In the genomic region with DNA sequence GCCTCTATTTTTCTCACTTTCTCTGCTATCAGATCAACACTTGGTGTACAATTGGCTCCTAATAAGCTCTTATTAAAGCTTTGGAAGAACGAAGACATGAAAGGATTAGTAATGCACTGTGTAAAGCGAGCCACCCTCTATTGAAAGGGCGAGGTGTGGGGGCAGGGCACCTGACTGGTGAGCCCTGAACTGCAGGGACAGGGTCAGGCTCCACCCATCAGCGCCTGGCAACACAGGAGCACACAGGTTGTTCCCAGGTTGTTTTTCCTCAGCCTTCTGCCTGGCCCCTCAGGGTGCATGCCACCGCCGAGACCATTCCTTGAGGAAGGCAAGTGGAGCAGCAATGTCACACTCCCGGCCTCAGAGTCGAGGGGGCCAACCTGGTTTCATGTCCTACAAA, we compare ENCODE assay signal across 16 mouse cellular contexts.
DNase-seq lines count a peak whose midpoint lies in the region; ATAC-seq and TF ChIP-seq lines count a peak whose summit lies in the region.
"Had no signal": no experiment of that assay in that cellular context is flagged by ENCODE, and none has a peak within 500 bp of the region (broad histone marks: within the 10 kb centered on the region; RNA-seq: fewer than 3 reads in every experiment).

No protein-coding gene starts in this region.

- H3K4me3 ChIP-seq in lung, adult 2 months (replicated peaks; ENCODE audit: extremely low read depth, low read depth, low read length) = no peak overlapping the region
- H3K4me3 ChIP-seq in intestine, embryonic 16.5 days (ENCODE audit: low read length) = no peak overlapping the region
- H3K4me3 ChIP-seq: forebrain, embryonic 13.5 days; gastrocnemius, adult 2 months; heart, embryonic 13.5 days; hindbrain, embryonic 15.5 days; limb, embryonic 13.5 days; neural tube, embryonic 12.5 days had no signal

- no peak overlapping the region for H3K27ac ChIP-seq in intestine, embryonic 16.5 days (ENCODE audit: low read length)
- H3K27ac ChIP-seq: forebrain, embryonic 13.5 days; gastrocnemius, adult 2 months; heart, embryonic 13.5 days; hindbrain, embryonic 15.5 days; limb, embryonic 13.5 days; neural tube, embryonic 12.5 days had no signal

- H3K27me3 ChIP-seq in intestine, embryonic 16.5 days (replicated peaks; ENCODE audit: control insufficient read depth, insufficient read depth, low read length) = no peaks in the 10 kb centered on the region
- H3K27me3 ChIP-seq: hindbrain, embryonic 15.5 days had no signal

- H3K36me3 ChIP-seq in intestine, embryonic 16.5 days (ENCODE audit: control insufficient read depth, insufficient read depth, low read length) = no peaks in the 10 kb centered on the region
- H3K36me3 ChIP-seq: heart, embryonic 13.5 days; hindbrain, embryonic 15.5 days; limb, embryonic 13.5 days; neural tube, embryonic 12.5 days had no signal

- H3K4me1 ChIP-seq in lung, adult 2 months (ENCODE audit: control insufficient read depth, insufficient read depth, low read length) = 0 out of 2 replicates have a peak, but pooled peaks cover 2% of the 10 kb centered on the region
- H3K4me1 ChIP-seq in intestine, embryonic 16.5 days (ENCODE audit: control insufficient read depth, insufficient read depth, low read length) = peaks cover 9% of the 10 kb centered on the region; the same call in 1 of the 2 replicates
- H3K4me1 ChIP-seq: neural tube, embryonic 12.5 days had no signal

- WGBS in lung, adult 2 months = 30% methylated on average over 8 of the region's 8 CpGs
- WGBS in intestine, embryonic 16.5 days = 17% methylated on average over 8 of the region's 8 CpGs

- no peak overlapping the region for H3K4me2 ChIP-seq in intestine, embryonic 16.5 days (ENCODE audit: low read depth, low read length)
- H3K4me2 ChIP-seq: forebrain, embryonic 13.5 days; heart, embryonic 13.5 days; hindbrain, embryonic 15.5 days; limb, embryonic 13.5 days; neural tube, embryonic 12.5 days had no signal

- no peaks in the 10 kb centered on the region for H3K9me3 ChIP-seq in intestine, embryonic 16.5 days (ENCODE audit: control insufficient read depth, low read length)
- H3K9me3 ChIP-seq: forebrain, embryonic 13.5 days; hindbrain, embryonic 15.5 days; limb, embryonic 13.5 days; neural tube, embryonic 12.5 days had no signal

- TF ChIP-seq CTCF in lung, adult 2 months (IDR thresholded peaks at IDR 0.05; ENCODE audit: insufficient read depth, low read length) = no peak

- no peak for TF ChIP-seq POLR2A in lung, adult 2 months (IDR thresholded peaks at IDR 0.05; ENCODE audit: borderline replicate concordance, extremely low read depth, low read depth, low read length)

- DNase-seq in embryo, embryonic 10 days (ENCODE audit: low spot score) = peak; percentile 12
- DNase-seq in embryo, embryonic 10.5 days (ENCODE audit: low spot score) = no peak
- peak; percentile 10 for DNase-seq in lung, postnatal 25 days (ENCODE audit: low spot score)
- no peak for DNase-seq in lung, adult 2 months
- peak; percentile 45 to 56 for DNase-seq in kidney, postnatal 36 days
- DNase-seq in heart, adult 18-20 months = no peak
- DNase-seq: adrenal gland, postnatal 14 days; gastrocnemius, adult 2 months; liver, postnatal 0 days had no signal

- no peak overlapping the region for H3K9ac ChIP-seq in intestine, embryonic 16.5 days (ENCODE audit: low read depth, low read length)
- H3K9ac ChIP-seq: forebrain, embryonic 13.5 days; heart, embryonic 13.5 days; hindbrain, embryonic 15.5 days; limb, embryonic 13.5 days; liver, postnatal 0 days; neural tube, embryonic 12.5 days had no signal

- peak; percentile 70; the same call in 1 of the 2 replicates for ATAC-seq in intestine, embryonic 16.5 days
- ATAC-seq in cerebellum, adult (ENCODE audit: insufficient number of reproducible peaks, low FRiP score, low TSS enrichment) = no peak
- ATAC-seq: forebrain, embryonic 13.5 days; liver, postnatal 0 days had no signal

Comparison
In these comparisons a context has a peak if more than half of its experiments do, and no peak if none do; other contexts are left out.
1. DNase-seq: peak in embryo, embryonic 10 days (single experiment), lung, postnatal 25 days (single experiment) and kidney, postnatal 36 days (2 of 2); none in embryo, embryonic 10.5 days (single experiment), lung, adult 2 months (single experiment) and heart, adult 18-20 months (0 of 2).